Comparison of ENCODE assay signal across 18 mouse cellular contexts in genomic region chr17:78968500-78968899, GRCm38 (mm10). TPM values are rescaled to one million over a fixed set of nuclear protein-coding genes. Genes with fewer than 3 reads are reported as not detected.
A peak's percentile ranks its signal among the peaks of the same experiment; 100 is the strongest.
DNase-seq lines count a peak whose midpoint lies in the region; ATAC-seq and TF ChIP-seq lines count a peak whose summit lies in the region.
"Had no signal": no experiment of that assay in that cellular context is flagged by ENCODE, and none has a peak within 500 bp of the region (broad histone marks: within the 10 kb centered on the region; RNA-seq: fewer than 3 reads in every experiment).

No protein-coding gene starts in this region.

- H3K4me3 ChIP-seq in layer of hippocampus, adult 2 months, result no peak overlapping the region
- H3K4me3 ChIP-seq in midbrain, embryonic 11.5 days (ENCODE audit: low read depth, low read length), result no peak overlapping the region
- H3K4me3 ChIP-seq in midbrain, postnatal 0 days (ENCODE audit: low read depth, low read length), result no peak overlapping the region
- H3K4me3 ChIP-seq: embryonic facial prominence, embryonic 10.5 days; embryonic facial prominence, embryonic 12.5 days; forebrain, embryonic 13.5 days; forebrain, embryonic 15.5 days had no signal

- WGBS in midbrain, embryonic 11.5 days, result 86% methylated on average over 3 of the region's 3 CpGs
- WGBS in midbrain, postnatal 0 days, result 82% methylated on average over 3 of the region's 3 CpGs

- 0 out of 2 replicates have a peak overlapping the region, but pooled peaks have one; percentile 18 for H3K27ac ChIP-seq in layer of hippocampus, adult 2 months
- no peak overlapping the region for H3K27ac ChIP-seq in midbrain, embryonic 11.5 days (ENCODE audit: low read depth, low read length)
- H3K27ac ChIP-seq in midbrain, postnatal 0 days (ENCODE audit: low read depth, low read length), result no peak overlapping the region
- H3K27ac ChIP-seq: embryonic facial prominence, embryonic 10.5 days; embryonic facial prominence, embryonic 12.5 days; forebrain, embryonic 13.5 days; forebrain, embryonic 15.5 days had no signal

- no peaks in the 10 kb centered on the region for H3K4me1 ChIP-seq in midbrain, embryonic 11.5 days (ENCODE audit: control insufficient read depth, insufficient read depth, low read length)
- no peaks in the 10 kb centered on the region for H3K4me1 ChIP-seq in midbrain, postnatal 0 days (ENCODE audit: insufficient read depth, low read length)
- H3K4me1 ChIP-seq: embryonic facial prominence, embryonic 10.5 days; embryonic facial prominence, embryonic 12.5 days; forebrain, embryonic 13.5 days; forebrain, embryonic 15.5 days had no signal

- no peak for TF ChIP-seq CTCF in layer of hippocampus, adult 2 months (conservative IDR thresholded peaks at IDR 0.05)
- TF ChIP-seq CTCF in midbrain, postnatal 0 days (IDR thresholded peaks at IDR 0.05), result no peak

- H3K9ac ChIP-seq in midbrain, embryonic 11.5 days (ENCODE audit: low read length), result no peak overlapping the region
- no peak overlapping the region for H3K9ac ChIP-seq in midbrain, postnatal 0 days (replicated peaks; ENCODE audit: low read length, poor library complexity, severe bottlenecking)
- H3K9ac ChIP-seq: embryonic facial prominence, embryonic 12.5 days; forebrain, embryonic 13.5 days; forebrain, embryonic 15.5 days had no signal

- ATAC-seq in midbrain, embryonic 11.5 days (ENCODE audit: low FRiP score), result no peak
- ATAC-seq in midbrain, postnatal 0 days (ENCODE audit: low FRiP score), result no peak
- ATAC-seq: forebrain, embryonic 13.5 days; forebrain, embryonic 15.5 days had no signal

- H3K27me3 ChIP-seq in midbrain, embryonic 11.5 days (ENCODE audit: control insufficient read depth, insufficient read depth, low read length), result no peaks in the 10 kb centered on the region
- H3K27me3 ChIP-seq in midbrain, postnatal 0 days (ENCODE audit: insufficient read depth, low read length), result no peaks in the 10 kb centered on the region
- H3K27me3 ChIP-seq: embryonic facial prominence, embryonic 12.5 days; forebrain, embryonic 13.5 days; forebrain, embryonic 15.5 days had no signal

- H3K36me3 ChIP-seq in midbrain, embryonic 11.5 days (ENCODE audit: control insufficient read depth, insufficient read depth, low read length), result peaks cover 2% of the 10 kb centered on the region; the same call in 1 of the 2 replicates
- peaks cover 2% of the 10 kb centered on the region; the same call in 1 of the 2 replicates for H3K36me3 ChIP-seq in midbrain, postnatal 0 days (ENCODE audit: insufficient read depth, low read length)

- H3K4me2 ChIP-seq in midbrain, embryonic 11.5 days, result no peak overlapping the region
- H3K4me2 ChIP-seq in midbrain, postnatal 0 days (ENCODE audit: low read depth, low read length, poor library complexity, severe bottlenecking), result no peak overlapping the region
- H3K4me2 ChIP-seq: embryonic facial prominence, embryonic 12.5 days; forebrain, embryonic 13.5 days; forebrain, embryonic 15.5 days had no signal

- no peak for DNase-seq in layer of hippocampus, adult 2 months (ENCODE audit: low spot score in 2 of 2)
- DNase-seq in layer of hippocampus, adult 8-10 months (ENCODE audit: low spot score in 2 of 2), result no peak
- peak; percentile 84 for DNase-seq in midbrain, embryonic 11.5 days (ENCODE audit: low spot score, missing footprints)
- no peak for DNase-seq in midbrain, postnatal 0 days (ENCODE audit: low spot score)
- peak; percentile 18 for DNase-seq in brain, adult 2 months (ENCODE audit: low read depth, low spot score)
- DNase-seq in urinary bladder, adult 18-20 months (ENCODE audit: low spot score in 2 of 2), result no peak
- DNase-seq: adrenal gland, adult 2 months; adrenal gland, postnatal 10 days; adrenal gland, postnatal 25 days; cerebellum, adult 11-12 months; cerebellum, adult 2 months; cerebellum, adult 9-10 months; cerebellum, postnatal 10 days; cerebellum, postnatal 25 days had no signal

- H3K9me3 ChIP-seq in midbrain, embryonic 11.5 days (ENCODE audit: control insufficient read depth, low read length), result no peaks in the 10 kb centered on the region
- no peaks in the 10 kb centered on the region for H3K9me3 ChIP-seq in midbrain, postnatal 0 days (ENCODE audit: low read length)
- H3K9me3 ChIP-seq: embryonic facial prominence, embryonic 10.5 days; embryonic facial prominence, embryonic 12.5 days; forebrain, embryonic 13.5 days; forebrain, embryonic 15.5 days had no signal

RNA-seq across cellular contexts. Expression of gene Ndufaf7, which starts 31.6 kb away (rescaled TPM):
- total RNA-seq in layer of hippocampus, adult 2 months (2021), result 10 to 100 TPM; 53.9 to 55.4 TPM
- total RNA-seq in layer of hippocampus, adult 8-10 months (2022), result 10 to 100 TPM; 52.0 to 63.0 (median 56.5) TPM
- polyA plus RNA-seq in midbrain, embryonic 11.5 days (2014; fragmentation: Nextera tagmentation; extraction: Ambion mirVana), result 53.9 and 54.2 TPM in 2 replicates
- 27.5 and 29.9 TPM in 2 replicates for total RNA-seq in midbrain, postnatal 0 days (2014; rRNA removed)
- polyA plus RNA-seq in midbrain, postnatal 0 days (2015; fragmentation: Nextera tagmentation; extraction: Ambion mirVana), result 56.4 and 61.6 TPM in 2 replicates

RNA-seq across cellular contexts. Expression of gene Cebpz, which starts 31.6 kb away (rescaled TPM):
- total RNA-seq in layer of hippocampus, adult 2 months (2021), result 10 to 100 TPM; 36.2 to 36.9 TPM
- total RNA-seq in layer of hippocampus, adult 8-10 months (2022), result 10 to 100 TPM; 30.9 to 40.3 (median 34.4) TPM
- 63.9 and 64.8 TPM in 2 replicates for polyA plus RNA-seq in midbrain, embryonic 11.5 days (2014; fragmentation: Nextera tagmentation; extraction: Ambion mirVana)
- total RNA-seq in midbrain, postnatal 0 days (2014; rRNA removed), result 18.4 and 20.9 TPM in 2 replicates
- polyA plus RNA-seq in midbrain, postnatal 0 days (2015; fragmentation: Nextera tagmentation; extraction: Ambion mirVana), result 43.3 and 46.2 TPM in 2 replicates

RNA-seq across cellular contexts. Expression of gene Prkd3, which starts 52.1 kb away (rescaled TPM):
- 10 to 100 TPM; 12.5 to 14.3 TPM for total RNA-seq in layer of hippocampus, adult 2 months (2021)
- 10 to 100 TPM; 13.5 to 16.7 (median 15.2) TPM for total RNA-seq in layer of hippocampus, adult 8-10 months (2022)
- polyA plus RNA-seq in midbrain, embryonic 11.5 days (2014; fragmentation: Nextera tagmentation; extraction: Ambion mirVana), result 48.0 and 48.5 TPM in 2 replicates
- total RNA-seq in midbrain, postnatal 0 days (2014; rRNA removed), result 15.5 and 20.1 TPM in 2 replicates
- polyA plus RNA-seq in midbrain, postnatal 0 days (2015; fragmentation: Nextera tagmentation; extraction: Ambion mirVana), result 4.9 and 5.9 TPM in 2 replicates

RNA-seq across cellular contexts. Expression of gene Cebpzos, which starts 52.2 kb away (rescaled TPM):
- total RNA-seq in layer of hippocampus, adult 2 months (2021), result 10 to 100 TPM; 27.2 to 33.5 TPM
- total RNA-seq in layer of hippocampus, adult 8-10 months (2022), result 10 to 100 TPM; 25.3 to 28.4 (median 26.6) TPM
- polyA plus RNA-seq in midbrain, embryonic 11.5 days (2014; fragmentation: Nextera tagmentation; extraction: Ambion mirVana), result 121 and 126 TPM in 2 replicates
- 17.6 and 25.4 TPM in 2 replicates for total RNA-seq in midbrain, postnatal 0 days (2014; rRNA removed)
- polyA plus RNA-seq in midbrain, postnatal 0 days (2015; fragmentation: Nextera tagmentation; extraction: Ambion mirVana), result 132 TPM in 2 replicates

Comparison
In these comparisons a context has a peak if more than half of its experiments do, and no peak if none do; other contexts are left out.
1. DNase-seq: peak in midbrain, embryonic 11.5 days (single experiment) and brain, adult 2 months (single experiment); none in layer of hippocampus, adult 2 months (0 of 2), layer of hippocampus, adult 8-10 months (0 of 2), midbrain, postnatal 0 days (single experiment) and urinary bladder, adult 18-20 months (0 of 2).